Mouse (Mus musculus): ENCODE measurements around the gene Frmd8. TPM values are rescaled to one million over a fixed set of nuclear protein-coding genes. Genes with fewer than 3 reads are reported as not detected.
A peak's percentile ranks its signal among the peaks of the same experiment; 100 is the strongest.
"Not testable (repeated sequence)": the region's sequence is repeated elsewhere in the genome, so short reads cannot be mapped to it uniquely, and the experiment has no call there.

The Frmd8 gene
- polyA plus RNA-seq, 1 experiment from 2014 or later, result 13.8 TPM

- Histone ChIP-seq H3K36me3 (ENCODE audit: control insufficient read depth, insufficient read depth, low read length) (peaks cover 3% of the 10 kb centered on the region), H3K9me3 (ENCODE audit: control insufficient read depth, low read length) (no peaks in the 10 kb centered on the region), H3K4me3 (ENCODE audit: low read depth, low read length) (no peak overlapping the region), H3K4me1 (replicated peaks; ENCODE audit: control insufficient read depth, insufficient read depth) (no peaks in the 10 kb centered on the region; the same call in 1 of the 2 replicates), H3K9ac (ENCODE audit: low read length) (no peak overlapping the region), H3K27ac (replicated peaks) (no peak overlapping the region), H3K4me2 (replicated peaks; ENCODE audit: low read depth) (no peak overlapping the region), H3K27me3 (ENCODE audit: control insufficient read depth, insufficient read depth, low read length) (no peaks in the 10 kb centered on the region)
- DNase-seq (ENCODE audit: low spot score) (no peak), ATAC-seq (ENCODE audit: low FRiP score, low TSS enrichment) (no peak)
- TF ChIP-seq EP300 (optimal IDR thresholded peaks at IDR 0.05), result no peak
- 94% methylated on average over 12 of the region's 12 CpGs for WGBS
Measured at GRCm38 (mm10) chr19:5891521-5892258, 16.6 kb upstream of the Frmd8 start.

GRCm38 (mm10) chr19:5889211-5889610 lies 14.1 kb upstream of the Frmd8 start:
- WGBS, result 41% methylated on average over 4 of the region's 4 CpGs
- Histone ChIP-seq H3K27me3 (ENCODE audit: control insufficient read depth, insufficient read depth, low read length) (no peaks in the 10 kb centered on the region), H3K36me3 (ENCODE audit: control insufficient read depth, insufficient read depth, low read length) (no peaks in the 10 kb centered on the region), H3K9ac (ENCODE audit: low read length) (no peak overlapping the region), H3K9me3 (ENCODE audit: control insufficient read depth, low read length) (no peaks in the 10 kb centered on the region), H3K4me3 (ENCODE audit: low read depth, low read length) (no peak overlapping the region), H3K27ac (replicated peaks) (no peak overlapping the region), H3K4me1 (replicated peaks; ENCODE audit: control insufficient read depth, insufficient read depth) (no peaks in the 10 kb centered on the region; the same call in 1 of the 2 replicates), H3K4me2 (replicated peaks; ENCODE audit: low read depth) (no peak overlapping the region)
- no peak for ATAC-seq (ENCODE audit: low FRiP score, low TSS enrichment)
- no peak for TF ChIP-seq EP300 (optimal IDR thresholded peaks at IDR 0.05)
- no peak for TF ChIP-seq CTCF (IDR thresholded peaks at IDR 0.05; ENCODE audit: low read depth)
- DNase-seq (ENCODE audit: low spot score), result no peak

- H3K9me3 ChIP-seq (ENCODE audit: control insufficient read depth, low read length), result no peaks in the 10 kb centered on the region
- DNase-seq (ENCODE audit: low spot score), result no peak
- no peaks in the 10 kb centered on the region for H3K4me1 ChIP-seq (replicated peaks; ENCODE audit: control insufficient read depth, insufficient read depth)
- H3K9ac ChIP-seq (ENCODE audit: low read length), result no peak overlapping the region
- TF ChIP-seq EP300 (optimal IDR thresholded peaks at IDR 0.05) (no peak), CTCF (IDR thresholded peaks at IDR 0.05; ENCODE audit: low read depth) (no peak)
- H3K27ac ChIP-seq (replicated peaks), result no peak overlapping the region
- H3K36me3 ChIP-seq (ENCODE audit: control insufficient read depth, insufficient read depth, low read length), result no peaks in the 10 kb centered on the region
- 65% methylated on average over 3 of the region's 3 CpGs for WGBS
- no peak for ATAC-seq (ENCODE audit: low FRiP score, low TSS enrichment)
- H3K27me3 ChIP-seq (ENCODE audit: control insufficient read depth, insufficient read depth, low read length), result no peaks in the 10 kb centered on the region
- no peak overlapping the region for H3K4me3 ChIP-seq (ENCODE audit: low read depth, low read length)
- no peak overlapping the region for H3K4me2 ChIP-seq (replicated peaks; ENCODE audit: low read depth)
Measured at GRCm38 (mm10) chr19:5887234-5887815, 12.3 kb upstream of the Frmd8 start.

- Histone ChIP-seq H3K27me3 (ENCODE audit: control insufficient read depth, insufficient read depth, low read length) (no peaks in the 10 kb centered on the region), H3K4me2 (replicated peaks; ENCODE audit: low read depth) (no peak overlapping the region), H3K36me3 (ENCODE audit: control insufficient read depth, insufficient read depth, low read length) (no peaks in the 10 kb centered on the region), H3K9ac (ENCODE audit: low read length) (no peak overlapping the region), H3K27ac (replicated peaks) (no peak overlapping the region), H3K9me3 (ENCODE audit: control insufficient read depth, low read length) (no peaks in the 10 kb centered on the region), H3K4me1 (replicated peaks; ENCODE audit: control insufficient read depth, insufficient read depth) (no peaks in the 10 kb centered on the region), H3K4me3 (ENCODE audit: low read depth, low read length) (no peak overlapping the region)
- 60% methylated on average over 4 of the region's 4 CpGs for WGBS
- no peak for ATAC-seq (ENCODE audit: low FRiP score, low TSS enrichment)
- DNase-seq (ENCODE audit: low spot score), result no peak
- no peak for TF ChIP-seq EP300 (optimal IDR thresholded peaks at IDR 0.05)
- peak; percentile 73 for TF ChIP-seq CTCF (IDR thresholded peaks at IDR 0.05; ENCODE audit: low read depth)
Measured at GRCm38 (mm10) chr19:5885838-5886237, 10.8 kb upstream of the Frmd8 start.

- ATAC-seq (ENCODE audit: low FRiP score, low TSS enrichment) (no peak), DNase-seq (ENCODE audit: low spot score) (no peak)
- 38% methylated on average over 1 of the region's 1 CpGs for WGBS
- no peaks in the 10 kb centered on the region for H3K27me3 ChIP-seq (ENCODE audit: control insufficient read depth, insufficient read depth, low read length)
- H3K4me2 ChIP-seq (replicated peaks; ENCODE audit: low read depth), result no peak overlapping the region
- H3K27ac ChIP-seq (replicated peaks), result no peak overlapping the region
- TF ChIP-seq CTCF (IDR thresholded peaks at IDR 0.05; ENCODE audit: low read depth) (no peak), EP300 (optimal IDR thresholded peaks at IDR 0.05) (no peak)
- no peak overlapping the region for H3K4me3 ChIP-seq (ENCODE audit: low read depth, low read length)
- H3K9ac ChIP-seq (ENCODE audit: low read length), result no peak overlapping the region
- H3K36me3 ChIP-seq (ENCODE audit: control insufficient read depth, insufficient read depth, low read length), result no peaks in the 10 kb centered on the region
- no peaks in the 10 kb centered on the region for H3K4me1 ChIP-seq (replicated peaks; ENCODE audit: control insufficient read depth, insufficient read depth)
- no peaks in the 10 kb centered on the region for H3K9me3 ChIP-seq (ENCODE audit: control insufficient read depth, low read length)
Measured at GRCm38 (mm10) chr19:5883935-5884334, 8.9 kb upstream of the Frmd8 start.

GRCm38 (mm10) chr19:5882079-5882478 lies 7.0 kb upstream of the Frmd8 start:
- WGBS, result 59% methylated on average over 5 of the region's 5 CpGs
- not testable (repeated sequence) for H3K27ac ChIP-seq (replicated peaks); H3K4me1 ChIP-seq (replicated peaks; ENCODE audit: control insufficient read depth, insufficient read depth); H3K9me3 ChIP-seq (ENCODE audit: control insufficient read depth, low read length); H3K36me3 ChIP-seq (ENCODE audit: control insufficient read depth, insufficient read depth, low read length); H3K4me2 ChIP-seq (replicated peaks; ENCODE audit: low read depth); H3K9ac ChIP-seq (ENCODE audit: low read length); H3K4me3 ChIP-seq (ENCODE audit: low read depth, low read length); DNase-seq (ENCODE audit: low spot score); H3K27me3 ChIP-seq (ENCODE audit: control insufficient read depth, insufficient read depth, low read length); ATAC-seq (ENCODE audit: low FRiP score, low TSS enrichment)
